ENCODE assay signal across 9 mouse cellular contexts in genomic region chr6:100157288-100157687, GRCm38 (mm10).
DNase-seq lines count a peak whose midpoint lies in the region; ATAC-seq and TF ChIP-seq lines count a peak whose summit lies in the region.
"Had no signal": no experiment of that assay in that cellular context is flagged by ENCODE, and none has a peak within 500 bp of the region (broad histone marks: within the 10 kb centered on the region; RNA-seq: fewer than 3 reads in every experiment).

No protein-coding gene starts in this region.

- H3K4me3 ChIP-seq in embryonic facial prominence, embryonic 12.5 days = no peak overlapping the region
- no peak overlapping the region for H3K4me3 ChIP-seq in embryonic facial prominence, embryonic 10.5 days
- H3K4me3 ChIP-seq in limb, embryonic 14.5 days (replicated peaks; ENCODE audit: low read length) = no peak overlapping the region
- H3K4me3 ChIP-seq in limb, embryonic 10.5 days = no peak overlapping the region
- H3K4me3 ChIP-seq in midbrain, embryonic 14.5 days (replicated peaks; ENCODE audit: low read depth, low read length) = no peak overlapping the region
- H3K4me3 ChIP-seq: megakaryocyte, embryonic 14.5 days had no signal

- peak; percentile 68; the same call in 1 of the 2 replicates for ATAC-seq in embryonic facial prominence, embryonic 12.5 days (ENCODE audit: insufficient number of reproducible peaks, insufficient read depth, low FRiP score, low TSS enrichment)
- no peak for ATAC-seq in limb, embryonic 14.5 days (ENCODE audit: low FRiP score, low read depth)
- ATAC-seq in common myeloid progenitor, adult 5-6 weeks (replicated peaks; ENCODE audit: low read depth, poor library complexity, severe bottlenecking) = peak; percentile 62
- ATAC-seq in midbrain, embryonic 14.5 days (ENCODE audit: low FRiP score, low TSS enrichment) = peak; percentile 57; the same call in 1 of the 2 replicates

- whole genome bisulfite sequencing in embryonic facial prominence, embryonic 12.5 days = 47% methylated on average over 7 of the region's 7 CpGs
- WGBS in embryonic facial prominence, embryonic 10.5 days = 78% methylated on average over 7 of the region's 7 CpGs
- 38% methylated on average over 7 of the region's 7 CpGs for WGBS in limb, embryonic 14.5 days
- WGBS in limb, embryonic 10.5 days = 87% methylated on average over 7 of the region's 7 CpGs
- 30% methylated on average over 7 of the region's 7 CpGs for WGBS in midbrain, embryonic 14.5 days

- H3K4me1 ChIP-seq in embryonic facial prominence, embryonic 12.5 days = peaks cover 35% of the 10 kb centered on the region
- peaks cover 40% of the 10 kb centered on the region for H3K4me1 ChIP-seq in embryonic facial prominence, embryonic 10.5 days
- H3K4me1 ChIP-seq in limb, embryonic 14.5 days (ENCODE audit: control insufficient read depth, insufficient read depth, low read length) = peaks cover 31% of the 10 kb centered on the region
- peaks cover 48% of the 10 kb centered on the region for H3K4me1 ChIP-seq in limb, embryonic 10.5 days
- peaks cover 9% of the 10 kb centered on the region for H3K4me1 ChIP-seq in midbrain, embryonic 14.5 days (ENCODE audit: control insufficient read depth, insufficient read depth, low read length)

- no peaks in the 10 kb centered on the region for H3K36me3 ChIP-seq in embryonic facial prominence, embryonic 12.5 days
- no peaks in the 10 kb centered on the region for H3K36me3 ChIP-seq in embryonic facial prominence, embryonic 10.5 days (replicated peaks)
- H3K36me3 ChIP-seq in limb, embryonic 14.5 days (ENCODE audit: control insufficient read depth, insufficient read depth, low read length) = no peaks in the 10 kb centered on the region
- H3K36me3 ChIP-seq in limb, embryonic 10.5 days = no peaks in the 10 kb centered on the region
- no peaks in the 10 kb centered on the region for H3K36me3 ChIP-seq in midbrain, embryonic 14.5 days (ENCODE audit: control insufficient read depth, insufficient read depth, low read length)

- H3K9me3 ChIP-seq in embryonic facial prominence, embryonic 12.5 days = no peaks in the 10 kb centered on the region
- no peaks in the 10 kb centered on the region for H3K9me3 ChIP-seq in embryonic facial prominence, embryonic 10.5 days
- H3K9me3 ChIP-seq in limb, embryonic 14.5 days (ENCODE audit: control insufficient read depth, low read length) = no peaks in the 10 kb centered on the region
- no peaks in the 10 kb centered on the region for H3K9me3 ChIP-seq in limb, embryonic 10.5 days (replicated peaks)
- no peaks in the 10 kb centered on the region for H3K9me3 ChIP-seq in midbrain, embryonic 14.5 days (ENCODE audit: control insufficient read depth, low read length)
- H3K9me3 ChIP-seq: megakaryocyte, embryonic 14.5 days had no signal

- no peak overlapping the region for H3K4me2 ChIP-seq in embryonic facial prominence, embryonic 12.5 days (replicated peaks)
- no peak overlapping the region for H3K4me2 ChIP-seq in limb, embryonic 14.5 days (replicated peaks; ENCODE audit: low read depth, low read length, severe bottlenecking)
- H3K4me2 ChIP-seq in midbrain, embryonic 14.5 days (ENCODE audit: low read length) = no peak overlapping the region

- no peak for DNase-seq in embryonic facial prominence, embryonic 10.5 days (ENCODE audit: low spot score)
- peak; percentile 62 for DNase-seq in limb, embryonic 14.5 days (ENCODE audit: low spot score)
- DNase-seq in limb, embryonic 10.5 days (ENCODE audit: low spot score) = no peak
- peak; percentile 81 for DNase-seq in midbrain, embryonic 14.5 days
- DNase-seq in thymus, postnatal 36 days = no peak
- no peak for DNase-seq in gastrocnemius, postnatal 4 days (ENCODE audit: low spot score in 2 of 2)

- no peak overlapping the region for H3K27ac ChIP-seq in embryonic facial prominence, embryonic 12.5 days
- no peak overlapping the region for H3K27ac ChIP-seq in embryonic facial prominence, embryonic 10.5 days (replicated peaks)
- H3K27ac ChIP-seq in limb, embryonic 14.5 days (replicated peaks; ENCODE audit: low read depth, low read length) = no peak overlapping the region
- no peak overlapping the region for H3K27ac ChIP-seq in limb, embryonic 10.5 days
- H3K27ac ChIP-seq in midbrain, embryonic 14.5 days (replicated peaks; ENCODE audit: low read depth, low read length) = no peak overlapping the region

- no peak for TF ChIP-seq POLR2A in limb, embryonic 14.5 days (IDR thresholded peaks at IDR 0.05; ENCODE audit: borderline replicate concordance, extremely low read depth, insufficient read depth, insufficient read length)

- 0 out of 2 replicates have a peak, but pooled peaks cover 5% of the 10 kb centered on the region for H3K27me3 ChIP-seq in embryonic facial prominence, embryonic 12.5 days
- peaks cover 39% of the 10 kb centered on the region for H3K27me3 ChIP-seq in embryonic facial prominence, embryonic 10.5 days (replicated peaks; ENCODE audit: low read depth, poor library complexity, severe bottlenecking)
- H3K27me3 ChIP-seq in limb, embryonic 14.5 days (ENCODE audit: control insufficient read depth, insufficient read depth, low read length) = no peaks in the 10 kb centered on the region
- H3K27me3 ChIP-seq in limb, embryonic 10.5 days (ENCODE audit: low read depth, poor library complexity, severe bottlenecking) = peaks cover 51% of the 10 kb centered on the region
- H3K27me3 ChIP-seq in midbrain, embryonic 14.5 days (ENCODE audit: control insufficient read depth, insufficient read depth, low read length) = 0 out of 2 replicates have a peak, but pooled peaks cover 2% of the 10 kb centered on the region

- no peak overlapping the region for H3K9ac ChIP-seq in embryonic facial prominence, embryonic 12.5 days
- no peak overlapping the region for H3K9ac ChIP-seq in limb, embryonic 14.5 days (ENCODE audit: low read depth, low read length, severe bottlenecking)
- H3K9ac ChIP-seq in midbrain, embryonic 14.5 days (replicated peaks; ENCODE audit: low read length) = no peak overlapping the region

Comparison
In these comparisons a context has a peak if more than half of its experiments do, and no peak if none do; other contexts are left out.
1. DNase-seq: peak in limb, embryonic 14.5 days (single experiment) and midbrain, embryonic 14.5 days (single experiment); none in embryonic facial prominence, embryonic 10.5 days (single experiment), limb, embryonic 10.5 days (single experiment), thymus, postnatal 36 days (0 of 2) and gastrocnemius, postnatal 4 days (0 of 2).